Mouse (Mus musculus) hindbrain, postnatal 0 days (tissue): Measurements from ENCODE around the gene Prkag3. TPM values are rescaled to one million over a fixed set of nuclear protein-coding genes. Genes with fewer than 3 reads are reported as not detected.

Experiments
- ATAC-seq: fragments of 200-750 bp; cut with Nextera tagmentation; 2 replicates; pipeline ENCODE4 v1.8.0; 2017; ENCODE audit warnings: mild to moderate bottlenecking, moderate TSS enrichment, moderate library complexity
- DNase-seq: peaks from one replicate; pipeline ENCODE4 v3.0.0-alpha.2; 2015; ENCODE audit warnings: low spot score
- H3K27ac ChIP-seq: fragments of 300-500 bp; sonication (generic); 2 replicates; pipeline ENCODE4 v1.5.1; 2014; ENCODE audit warnings: mild to moderate bottlenecking
- H3K27me3 ChIP-seq: fragments of 300-500 bp; sonication (generic); 2 replicates; pipeline ENCODE4 v1.6.1; 2014; ENCODE audit warnings: low read length, mixed read lengths; ENCODE audit not compliant: insufficient read depth
- H3K36me3 ChIP-seq: fragments of 300-500 bp; sonication (generic); 2 replicates; pipeline ENCODE4 v1.6.1; 2014; ENCODE audit warnings: low read length, mixed read lengths; ENCODE audit not compliant: insufficient read depth
- H3K4me1 ChIP-seq: fragments of 300-500 bp; sonication (generic); 2 replicates; pipeline ENCODE4 v1.6.1; 2014; ENCODE audit warnings: antibody characterized with exemption, low read length, mixed read lengths; ENCODE audit not compliant: insufficient read depth
- H3K4me2 ChIP-seq: fragments of 300-500 bp; sonication (generic); 2 replicates; pipeline ENCODE4 v1.6.1; 2014; ENCODE audit warnings: low read depth, mild to moderate bottlenecking, low read length, moderate library complexity, mixed read lengths
- H3K4me3 ChIP-seq: fragments of 300-500 bp; sonication (generic); 2 replicates; pipeline ENCODE4 v1.5.1; 2014; ENCODE audit warnings: low read length
- H3K9ac ChIP-seq: fragments of 300-500 bp; sonication (generic); replicated peaks from 2 replicates; pipeline ENCODE4 v1.6.1; 2014; ENCODE audit warnings: mild to moderate bottlenecking, low read length, moderate library complexity, mixed read lengths
- H3K9me3 ChIP-seq: fragments of 300-500 bp; sonication (generic); 2 replicates; pipeline ENCODE4 v1.6.1; 2016; ENCODE audit warnings: low read length, mixed read lengths
- CTCF ChIP-seq: IDR thresholded peaks from 2 replicates; pipeline ENCODE4 v1.5.1; 2016; ENCODE audit warnings: antibody characterized with exemption, control low read depth, low read depth
- WGBS: fragments of 180-500 bp; shearing (Covaris S2); extraction: QIAGEN DNeasy Blood & Tissue Kit; methylation state at CpG from one replicate; pipeline ENCODE4 v1.1.7; 2014; 5-methylcytosine and 5-hydroxymethylcytosine counted together
- polyA plus RNA-seq: library from polyadenylated mRNA; unstranded; fragments of >200 nt; fragmentation: Nextera tagmentation; extraction: Ambion mirVana; gene quantifications from 2 replicates; pipeline ENCODE4 v1.2.1, GENCODE M21; 2015
- total RNA-seq: library from RNA; depleted of rRNA; stranded (reverse); fragments of >200 nt; gene quantifications from 2 replicates; pipeline ENCODE4 v1.2.3, GENCODE M21; 2014; rRNA removed

Gene Prkag3
- total and polyA plus RNA-seq, 2 experiments from 2014 or later: not detected

DNA sequence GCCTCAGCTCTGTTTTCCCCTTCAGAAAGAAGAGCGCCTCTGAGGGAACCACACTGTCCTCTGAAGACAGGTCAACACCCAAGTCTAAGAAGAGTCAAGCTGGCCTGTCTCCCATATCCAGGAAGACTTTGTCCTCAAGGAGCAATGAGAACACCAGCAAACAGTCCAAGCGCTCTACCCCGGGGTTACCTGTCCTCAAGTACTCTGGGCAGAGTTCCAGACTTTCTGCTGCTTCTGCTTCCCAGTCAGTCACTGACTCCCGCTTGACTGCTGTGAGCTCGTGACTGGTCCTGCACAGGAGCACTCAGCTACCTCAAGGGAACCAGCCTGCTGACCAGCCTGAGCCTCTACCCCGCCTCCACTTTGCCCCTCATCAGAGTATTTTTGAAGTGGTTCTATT lies 51.6 kb downstream of the Prkag3 start:
- H3K36me3 ChIP-seq: peaks cover 29% of the 10 kb centered on the region
- ATAC-seq: no peak
- H3K27me3 ChIP-seq: no peaks in the 10 kb centered on the region
- H3K4me3 ChIP-seq: no peak overlapping the region
- no peaks in the 10 kb centered on the region for H3K9me3 ChIP-seq
- H3K27ac ChIP-seq: no peak overlapping the region
- DNase-seq: no peak
- 93% methylated on average over 6 of the region's 6 CpGs for WGBS
- no peaks in the 10 kb centered on the region for H3K4me1 ChIP-seq
- no peak for TF ChIP-seq CTCF
- H3K4me2 ChIP-seq: no peak overlapping the region
- H3K9ac ChIP-seq: no peak overlapping the region

DNA sequence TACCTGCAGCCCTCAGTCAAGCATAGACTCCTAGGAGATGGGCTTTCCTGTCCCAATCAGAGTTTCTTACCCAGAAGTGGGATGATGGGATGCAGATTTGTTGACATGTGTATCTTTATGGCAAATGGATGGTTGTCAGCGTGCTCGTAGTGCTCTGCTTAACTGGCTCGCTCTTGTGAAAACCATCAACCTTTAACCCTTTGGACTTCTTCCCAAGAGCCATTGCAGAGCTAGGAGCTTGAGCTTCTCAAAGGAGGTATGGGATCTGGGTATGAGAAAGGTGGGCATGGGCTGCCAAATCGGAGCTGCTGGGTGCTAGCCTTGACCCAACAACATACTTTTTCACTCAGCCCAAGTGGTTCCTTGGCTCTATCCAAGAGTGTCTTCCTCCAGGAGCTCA lies 53.2 kb downstream of the Prkag3 start:
- TF ChIP-seq CTCF: no peak
- peaks cover 32% of the 10 kb centered on the region for H3K36me3 ChIP-seq
- over 99% methylated on average over 4 of the region's 4 CpGs for WGBS
- ATAC-seq (no peak), DNase-seq (no peak)
- H3K9ac ChIP-seq: no peak overlapping the region
- H3K9me3 ChIP-seq: no peaks in the 10 kb centered on the region
- H3K4me3 ChIP-seq: no peak overlapping the region
- H3K27me3 ChIP-seq: no peaks in the 10 kb centered on the region
- no peaks in the 10 kb centered on the region for H3K4me1 ChIP-seq
- H3K4me2 ChIP-seq: no peak overlapping the region
- H3K27ac ChIP-seq: no peak overlapping the region

DNA sequence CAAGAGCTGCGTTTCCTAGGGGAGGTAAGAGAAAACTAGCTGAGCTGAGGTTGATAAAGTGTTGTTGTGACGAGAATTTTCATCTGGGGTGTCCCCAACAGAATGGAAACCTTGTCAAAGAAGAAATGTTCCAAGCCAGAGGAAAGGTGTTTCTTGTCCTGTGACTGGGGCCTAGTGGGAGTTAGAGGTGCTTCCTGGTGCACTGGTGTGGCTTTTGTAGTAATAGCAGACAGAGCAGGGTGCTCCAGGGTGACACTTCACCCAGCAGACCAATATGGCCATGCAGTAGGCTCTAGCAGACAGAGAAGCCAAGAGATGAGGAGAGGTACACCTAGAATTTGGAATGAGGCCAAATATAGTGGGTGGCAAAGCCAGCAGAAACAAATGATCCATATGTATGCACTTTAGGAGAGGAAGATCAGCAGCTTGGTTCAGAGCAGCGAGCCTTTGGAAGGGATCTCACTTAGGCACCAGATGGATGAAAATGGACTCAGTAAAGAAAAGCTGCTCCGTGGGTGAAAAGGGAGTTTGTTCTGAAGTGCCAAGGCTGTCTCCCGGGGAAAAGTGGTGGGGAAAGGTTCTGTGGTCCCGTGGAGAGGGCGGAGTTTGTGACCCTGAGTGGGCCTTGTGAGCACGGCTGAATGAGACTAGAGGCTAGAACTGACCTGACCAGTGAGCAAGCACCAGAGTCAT lies 55.0 kb downstream of the Prkag3 start:
- Histone ChIP-seq H3K27ac (no peak overlapping the region), H3K27me3 (no peaks in the 10 kb centered on the region), H3K9ac (no peak overlapping the region), H3K4me2 (no peak overlapping the region), H3K4me1 (no peaks in the 10 kb centered on the region), H3K36me3 (peaks cover 50% of the 10 kb centered on the region), H3K4me3 (no peak overlapping the region), H3K9me3 (no peaks in the 10 kb centered on the region)
- DNase-seq (no peak), ATAC-seq (no peak)
- no peak for TF ChIP-seq CTCF
- 88% methylated on average over 8 of the region's 8 CpGs for WGBS

Other genes starting within 250 kb of the Prkag3 start
- 30.3 and 36.7 TPM in 2 replicates for gene Cnot9, start 243.2 kb downstream of the Prkag3 start, total RNA-seq
- gene Cnot9, start 243.2 kb downstream of the Prkag3 start, polyA plus RNA-seq: 45.4 and 46.0 TPM in 2 replicates
- gene Plcd4, start 206.3 kb downstream of the Prkag3 start, total RNA-seq: 11.0 and 11.5 TPM in 2 replicates
- gene Plcd4, start 206.3 kb downstream of the Prkag3 start, polyA plus RNA-seq: 8.7 and 11.4 TPM in 2 replicates
- gene Usp37, start 204.9 kb downstream of the Prkag3 start, total RNA-seq: 13.0 and 25.3 TPM in 2 replicates
- 17.4 and 21.3 TPM in 2 replicates for gene Usp37, start 204.9 kb downstream of the Prkag3 start, polyA plus RNA-seq
- 13.3 and 15.1 TPM in 2 replicates for gene Zfp142, start 161.0 kb downstream of the Prkag3 start, total RNA-seq
- gene Zfp142, start 161.0 kb downstream of the Prkag3 start, polyA plus RNA-seq: 5.4 and 5.9 TPM in 2 replicates
- gene Bcs1l, start 160.9 kb downstream of the Prkag3 start, total RNA-seq: 15.2 and 29.9 TPM in 2 replicates
- gene Bcs1l, start 160.9 kb downstream of the Prkag3 start, polyA plus RNA-seq: 12.3 and 14.4 TPM in 2 replicates
- 64.1 and 77.7 TPM in 2 replicates for gene Rnf25, start 147.8 kb downstream of the Prkag3 start, total RNA-seq
- gene Rnf25, start 147.8 kb downstream of the Prkag3 start, polyA plus RNA-seq: 45.8 and 50.0 TPM in 2 replicates
- gene Stk36, start 147.8 kb downstream of the Prkag3 start, total RNA-seq: 8.3 and 10.9 TPM in 2 replicates
- gene Stk36, start 147.8 kb downstream of the Prkag3 start, polyA plus RNA-seq: 9.4 and 9.6 TPM in 2 replicates
- gene Ttll4, start 87.5 kb downstream of the Prkag3 start, total RNA-seq: 25.8 and 32.9 TPM in 2 replicates
- gene Ttll4, start 87.5 kb downstream of the Prkag3 start, polyA plus RNA-seq: 3.2 and 4.0 TPM in 2 replicates
- gene Cyp27a1, start 35.6 kb downstream of the Prkag3 start, total RNA-seq: 0.79 and 2.8 TPM in 2 replicates
- 3.0 and 3.2 TPM in 2 replicates for gene Cyp27a1, start 35.6 kb downstream of the Prkag3 start, polyA plus RNA-seq
- gene Wnt6, start 22.7 kb upstream of the Prkag3 start, total RNA-seq: 5.9 and 11.2 TPM in 2 replicates
- gene Wnt6, start 22.7 kb upstream of the Prkag3 start, polyA plus RNA-seq: 6.7 and 7.4 TPM in 2 replicates
- 1.8 and 2.7 TPM in 2 replicates for gene Wnt10a, start 42.3 kb upstream of the Prkag3 start, total RNA-seq
- 0.48 and 0.68 TPM in 2 replicates for gene Wnt10a, start 42.3 kb upstream of the Prkag3 start, polyA plus RNA-seq
- gene Cdk5r2, start 105.7 kb upstream of the Prkag3 start, total RNA-seq: 59.2 and 75.3 TPM in 2 replicates
- 12.3 and 13.6 TPM in 2 replicates for gene Cdk5r2, start 105.7 kb upstream of the Prkag3 start, polyA plus RNA-seq
- 0.16 and 1.1 TPM in 2 replicates for gene Fev, start 136.2 kb upstream of the Prkag3 start, total RNA-seq
- 4.2 and 5.9 TPM in 2 replicates for gene Fev, start 136.2 kb upstream of the Prkag3 start, polyA plus RNA-seq
- gene Cryba2, start 143.9 kb upstream of the Prkag3 start, total RNA-seq: 2.0 TPM in 1 of 2 replicates, not detected in the other
- gene Cryba2, start 143.9 kb upstream of the Prkag3 start, polyA plus RNA-seq: 1.6 and 1.7 TPM in 2 replicates
- gene Cfap65, start 186.4 kb upstream of the Prkag3 start, total RNA-seq: 2.7 and 4.7 TPM in 2 replicates
- gene Cfap65, start 186.4 kb upstream of the Prkag3 start, polyA plus RNA-seq: 1.1 and 1.3 TPM in 2 replicates
- 0.18 and 0.31 TPM in 2 replicates for gene Ihh, start 202.5 kb upstream of the Prkag3 start, total RNA-seq
- 0.11 and 0.25 TPM in 2 replicates for gene Ihh, start 202.5 kb upstream of the Prkag3 start, polyA plus RNA-seq